Mouse (Mus musculus) hindbrain, embryonic 12.5 days (tissue): Measurements from ENCODE around the gene Kcnh3. TPM values are rescaled to one million over a fixed set of nuclear protein-coding genes. Genes with fewer than 3 reads are reported as not detected.
A peak's percentile ranks its signal among the peaks of the same experiment; 100 is the strongest.
"Not testable (repeated sequence)": the region's sequence is repeated elsewhere in the genome, so short reads cannot be mapped to it uniquely, and the experiment has no call there.

Source experiments
- ATAC-seq: fragments of 200-750 bp; cut with Nextera tagmentation; 2 replicates; pipeline ENCODE4 v1.8.0; 2017; ENCODE audit warnings: moderate TSS enrichment; ENCODE audit not compliant: low FRiP score
- H3K27ac ChIP-seq: fragments of 300-500 bp; sonication (generic); 2 replicates; pipeline ENCODE4 v1.5.1; 2016; ENCODE audit warnings: mild to moderate bottlenecking
- H3K27me3 ChIP-seq: fragments of 300-500 bp; sonication (generic); 2 replicates; pipeline ENCODE4 v1.6.1; 2016; ENCODE audit warnings: mild to moderate bottlenecking
- H3K36me3 ChIP-seq: fragments of 300-500 bp; sonication (generic); 2 replicates; pipeline ENCODE4 v1.6.1; 2016; ENCODE audit warnings: mild to moderate bottlenecking
- H3K4me1 ChIP-seq: fragments of 300-500 bp; sonication (generic); 2 replicates; pipeline ENCODE4 v1.6.1; 2016
- H3K4me2 ChIP-seq: fragments of 300-500 bp; sonication (generic); replicated peaks from 2 replicates; pipeline ENCODE4 v1.6.1; 2016; ENCODE audit warnings: mild to moderate bottlenecking
- H3K4me3 ChIP-seq: fragments of 300-500 bp; sonication (generic); 2 replicates; pipeline ENCODE4 v1.5.1; 2016; ENCODE audit warnings: mild to moderate bottlenecking
- H3K9ac ChIP-seq: fragments of 300-500 bp; sonication (generic); 2 replicates; pipeline ENCODE4 v1.6.1; 2016; ENCODE audit warnings: mild to moderate bottlenecking, moderate library complexity
- H3K9me3 ChIP-seq: fragments of 300-500 bp; sonication (generic); replicated peaks from 2 replicates; pipeline ENCODE4 v1.6.1; 2016; ENCODE audit warnings: mild to moderate bottlenecking
- WGBS: fragments of 180-500 bp; shearing (Covaris S2); methylation state at CpG from one replicate; pipeline ENCODE4 v1.1.7; 2016; 5-methylcytosine and 5-hydroxymethylcytosine counted together
- polyA plus RNA-seq: library from polyadenylated mRNA; unstranded; fragments of >200 nt; fragmentation: Nextera tagmentation; extraction: Ambion mirVana; gene quantifications from 2 replicates; pipeline ENCODE4 v1.2.1, GENCODE M21; 2016

The Kcnh3 gene
- polyA plus RNA-seq, 1 experiment from 2014 or later, result 0.40 TPM

DNA sequence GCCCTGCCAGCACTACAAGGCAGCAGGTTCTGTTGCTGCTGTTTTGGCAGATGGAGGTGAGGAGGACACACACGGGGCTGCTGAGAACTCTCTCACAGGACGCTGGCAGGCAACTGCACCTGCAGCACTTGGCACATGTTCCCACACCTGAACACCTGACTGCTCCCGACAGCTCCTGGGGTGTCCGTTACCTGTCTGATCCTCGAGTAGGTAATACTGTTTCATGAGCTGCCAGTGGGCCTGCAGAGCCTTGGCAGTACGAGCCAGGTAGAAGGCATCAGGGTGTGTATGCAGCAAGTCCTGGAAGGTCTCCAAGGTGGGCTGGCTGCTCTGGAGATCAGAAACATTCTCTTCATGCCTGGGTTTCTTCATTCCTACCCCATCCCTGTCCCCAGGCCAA lies 22.1 kb downstream of the Kcnh3 start:
- peaks cover 70% of the 10 kb centered on the region for H3K36me3 ChIP-seq
- H3K4me2 ChIP-seq, ATAC-seq, H3K27me3 ChIP-seq, H3K4me1 ChIP-seq, H3K9ac ChIP-seq, H3K9me3 ChIP-seq, H3K27ac ChIP-seq, H3K4me3 ChIP-seq: not testable (repeated sequence)
- 95% methylated on average over 6 of the region's 6 CpGs for WGBS

- no peak overlapping the region for H3K9ac ChIP-seq
- H3K4me1 ChIP-seq, result peaks cover 13% of the 10 kb centered on the region; the same call in 1 of the 2 replicates
- no peak overlapping the region for H3K4me2 ChIP-seq
- no peaks in the 10 kb centered on the region for H3K9me3 ChIP-seq
- WGBS, result 91% methylated on average over 9 of the region's 9 CpGs
- H3K27ac ChIP-seq, result no peak overlapping the region
- no peaks in the 10 kb centered on the region for H3K27me3 ChIP-seq
- no peak for ATAC-seq
- peaks cover 50% of the 10 kb centered on the region for H3K36me3 ChIP-seq
- no peak overlapping the region for H3K4me3 ChIP-seq
Measured at GRCm38 (mm10) chr15:99248972-99249371, 24.3 kb downstream of the Kcnh3 start.

- Histone ChIP-seq H3K9me3 (no peaks in the 10 kb centered on the region), H3K9ac (peak overlapping the region; percentile 32; the same call in 1 of the 2 replicates), H3K4me1 (peaks cover 13% of the 10 kb centered on the region; the same call in 1 of the 2 replicates), H3K27ac (no peak overlapping the region), H3K27me3 (no peaks in the 10 kb centered on the region), H3K4me3 (no peak overlapping the region), H3K4me2 (no peak overlapping the region), H3K36me3 (peaks cover 40% of the 10 kb centered on the region)
- ATAC-seq, result no peak
- 90% methylated on average over 11 of the region's 11 CpGs for WGBS
Measured at GRCm38 (mm10) chr15:99249938-99250337, 25.3 kb downstream of the Kcnh3 start.

DNA sequence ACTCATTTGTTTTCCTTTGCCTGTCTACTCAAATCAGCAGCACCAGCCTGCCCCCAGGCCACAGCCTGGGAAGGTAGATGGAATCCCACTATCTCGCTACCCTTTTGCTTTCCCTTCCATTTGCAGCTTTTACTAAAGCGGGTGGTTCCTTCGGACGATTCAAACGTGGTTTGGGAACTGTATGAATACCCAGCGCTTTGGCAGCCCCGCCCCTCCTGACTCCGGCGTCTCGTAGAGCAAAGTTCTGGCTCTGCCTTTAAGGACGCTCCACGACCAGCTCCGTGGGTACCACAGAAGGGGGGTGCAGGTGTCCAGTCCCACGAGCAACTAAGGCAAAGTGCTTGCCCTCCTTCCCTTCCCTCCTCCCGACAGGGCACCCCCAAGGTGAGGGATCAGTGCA lies 26.4 kb downstream of the Kcnh3 start:
- Histone ChIP-seq H3K9ac (peak overlapping the region; percentile 72), H3K4me3 (peak overlapping the region; percentile 64), H3K4me1 (peaks cover 13% of the 10 kb centered on the region; the same call in 1 of the 2 replicates), H3K27ac (peak overlapping the region; percentile 44; the same call in 1 of the 2 replicates), H3K4me2 (peak overlapping the region; percentile 84), H3K36me3 (peaks cover 30% of the 10 kb centered on the region)
- not testable (repeated sequence) for H3K27me3 ChIP-seq, ATAC-seq, H3K9me3 ChIP-seq
- WGBS, result 1% methylated on average over 15 of the region's 15 CpGs

DNA sequence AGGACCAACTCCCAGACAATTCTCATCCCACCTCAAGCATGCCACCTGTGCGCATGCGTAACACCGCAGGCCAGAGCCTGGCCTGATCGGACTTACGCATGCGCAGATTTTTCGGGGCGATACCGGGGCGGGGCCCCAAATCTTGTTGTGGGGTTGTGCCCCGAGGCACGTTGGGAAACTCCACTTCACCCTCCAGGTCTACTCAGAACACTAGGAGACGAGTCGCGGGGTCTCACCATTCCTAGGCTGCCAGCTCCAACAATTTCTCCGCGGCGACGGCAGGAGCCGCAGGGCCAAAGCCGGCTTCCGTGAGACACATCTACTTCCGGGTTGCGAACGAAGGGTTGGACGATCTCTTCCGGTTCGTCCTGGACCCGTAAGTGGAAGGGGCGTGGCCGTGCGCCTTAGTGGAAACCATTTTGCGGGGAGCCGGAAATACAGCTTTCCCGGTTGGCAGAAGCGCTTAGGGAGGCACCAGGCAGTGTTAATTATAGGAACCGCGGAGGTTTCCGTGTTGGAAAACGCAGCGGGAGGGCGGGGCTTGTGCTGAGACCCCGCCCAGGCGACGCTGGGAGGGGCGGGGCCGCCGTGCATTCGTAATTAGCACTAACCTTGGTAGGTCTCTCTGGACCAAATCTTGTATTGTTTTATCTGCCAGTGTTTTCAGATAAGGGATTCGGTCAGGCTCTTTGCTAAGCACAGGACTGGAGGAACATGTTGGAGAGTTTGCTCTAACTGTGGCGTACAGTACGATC lies 27.1 kb downstream of the Kcnh3 start, which contains the start of gene Mcrs1:
Gene Mcrs1 (minus strand): TSS at position 336 of the 755 bp plus-strand sequence.
- H3K9ac ChIP-seq, result peak within 1 kb of the TSS; percentile 74
- H3K27me3 ChIP-seq, result no peaks in the 10 kb centered on the region
- H3K4me2 ChIP-seq, result peak within 1 kb of the TSS; percentile 84
- peak within 1 kb of the TSS; percentile 96 for H3K27ac ChIP-seq
- peaks cover 23% of the 10 kb centered on the region for H3K36me3 ChIP-seq
- no peaks in the 10 kb centered on the region for H3K9me3 ChIP-seq
- H3K4me1 ChIP-seq, result peaks cover 13% of the 10 kb centered on the region; the same call in 1 of the 2 replicates
- peak within 1 kb of the TSS; percentile 64 for H3K4me3 ChIP-seq
- peak; percentile 92 for ATAC-seq
- WGBS, result under 1% methylated on average over 52 of the region's 52 CpGs

- no peaks in the 10 kb centered on the region for H3K9me3 ChIP-seq
- WGBS, result 5% methylated on average over 22 of the region's 22 CpGs
Measured at GRCm38 (mm10) chr15:99252381-99253174, 27.9 kb downstream of the Kcnh3 start.

GRCm38 (mm10) chr15:99253175-99253479 lies 28.5 kb downstream of the Kcnh3 start:
- Histone ChIP-seq H3K36me3 (peaks cover 10% of the 10 kb centered on the region), H3K4me2 (peak overlapping the region; percentile 84), H3K4me1 (peaks cover 13% of the 10 kb centered on the region; the same call in 1 of the 2 replicates)
- not testable (repeated sequence) for H3K9ac ChIP-seq, H3K27ac ChIP-seq, H3K27me3 ChIP-seq, H3K9me3 ChIP-seq, H3K4me3 ChIP-seq, ATAC-seq
- WGBS, result 59% methylated on average over 2 of the region's 2 CpGs

More at GRCm38 (mm10) chr15:99252381-99253174, 27.9 kb downstream of the Kcnh3 start:
- H3K4me3 ChIP-seq, result peak overlapping the region; percentile 64
- H3K27me3 ChIP-seq, result no peaks in the 10 kb centered on the region
- ATAC-seq, result peak; percentile 30; the same call in 1 of the 2 replicates
- peak overlapping the region; percentile 84 for H3K4me2 ChIP-seq
- peaks cover 16% of the 10 kb centered on the region for H3K36me3 ChIP-seq
- H3K27ac ChIP-seq, result peak overlapping the region; percentile 96
- peak overlapping the region; percentile 74 for H3K9ac ChIP-seq
- H3K4me1 ChIP-seq, result peaks cover 13% of the 10 kb centered on the region; the same call in 1 of the 2 replicates

GRCm38 (mm10) chr15:99253772-99254171 lies 29.1 kb downstream of the Kcnh3 start:
- no peak for ATAC-seq
- WGBS, result 96% methylated on average over 6 of the region's 6 CpGs
- H3K27me3 ChIP-seq, result no peaks in the 10 kb centered on the region
- H3K9ac ChIP-seq, result no peak overlapping the region
- H3K36me3 ChIP-seq, result peaks cover 4% of the 10 kb centered on the region; the same call in 1 of the 2 replicates
- H3K4me3 ChIP-seq, result no peak overlapping the region
- no peak overlapping the region for H3K27ac ChIP-seq
- H3K4me1 ChIP-seq, result peaks cover 13% of the 10 kb centered on the region; the same call in 1 of the 2 replicates
- H3K9me3 ChIP-seq, result no peaks in the 10 kb centered on the region
- H3K4me2 ChIP-seq, result no peak overlapping the region

GRCm38 (mm10) chr15:99254477-99255005 lies 29.9 kb downstream of the Kcnh3 start:
- H3K9me3 ChIP-seq, result no peaks in the 10 kb centered on the region
- 90% methylated on average over 2 of the region's 2 CpGs for WGBS
- H3K36me3 ChIP-seq, result no peaks in the 10 kb centered on the region
- H3K9ac ChIP-seq, result no peak overlapping the region
- ATAC-seq, result no peak
- H3K27me3 ChIP-seq, result no peaks in the 10 kb centered on the region
- H3K27ac ChIP-seq, result no peak overlapping the region
- no peak overlapping the region for H3K4me3 ChIP-seq
- no peak overlapping the region for H3K4me2 ChIP-seq
- H3K4me1 ChIP-seq, result peaks cover 13% of the 10 kb centered on the region; the same call in 1 of the 2 replicates

GRCm38 (mm10) chr15:99255241-99255749 lies 30.6 kb downstream of the Kcnh3 start:
- Histone ChIP-seq H3K27me3 (no peaks in the 10 kb centered on the region), H3K4me3 (no peak overlapping the region), H3K27ac (no peak overlapping the region), H3K4me1 (peaks cover 13% of the 10 kb centered on the region; the same call in 1 of the 2 replicates), H3K4me2 (no peak overlapping the region), H3K9me3 (no peaks in the 10 kb centered on the region), H3K9ac (no peak overlapping the region), H3K36me3 (no peaks in the 10 kb centered on the region)
- no peak for ATAC-seq
- WGBS, result 91% methylated on average over 6 of the region's 6 CpGs

DNA sequence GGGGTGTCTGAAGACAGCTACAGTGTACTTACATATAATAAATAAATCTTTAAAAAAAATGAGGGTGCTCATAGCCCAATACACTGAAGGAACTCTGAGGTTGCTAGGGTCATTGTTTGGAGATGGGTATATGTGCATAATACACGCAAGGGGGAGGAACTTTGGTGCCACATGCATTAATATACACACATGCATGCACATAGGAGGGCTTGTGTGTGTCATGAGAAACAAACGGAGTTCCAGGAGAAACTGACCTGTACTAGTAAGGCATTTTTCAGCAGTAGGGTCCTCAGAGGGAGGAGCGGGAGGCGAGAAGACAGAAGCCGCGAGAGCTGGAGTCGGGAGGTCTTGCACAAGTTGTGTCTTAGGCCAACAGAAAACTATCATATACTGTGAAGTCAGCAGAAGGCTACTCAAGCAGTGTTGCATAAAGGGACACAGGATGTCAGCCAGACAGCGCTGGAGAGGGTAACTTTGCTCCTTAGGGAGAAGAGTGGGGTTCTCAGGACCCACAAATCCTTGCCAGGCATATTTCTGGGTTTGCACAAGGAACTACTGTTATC lies 34.6 kb downstream of the Kcnh3 start:
- H3K36me3 ChIP-seq, result no peaks in the 10 kb centered on the region
- no peaks in the 10 kb centered on the region for H3K4me1 ChIP-seq
- no peaks in the 10 kb centered on the region for H3K9me3 ChIP-seq
- no peak overlapping the region for H3K9ac ChIP-seq
- ATAC-seq, result no peak; the same call in 1 of the 2 replicates
- H3K27me3 ChIP-seq, result no peaks in the 10 kb centered on the region
- peak overlapping the region; percentile 30 for H3K4me2 ChIP-seq
- H3K4me3 ChIP-seq, result no peak overlapping the region
- 75% methylated on average over 8 of the region's 8 CpGs for WGBS
- H3K27ac ChIP-seq, result no peak overlapping the region
